Mouse (Mus musculus) megakaryocyte, adult 5-6 weeks (primary cell): ENCODE data around the gene Naa11. TPM values are rescaled to one million over a fixed set of nuclear protein-coding genes. Genes with fewer than 3 reads are reported as not detected.

ENCODE experiments used
- ATAC-seq: 2 replicates; pipeline ENCODE4 v1.8.0; 2016; ENCODE audit warnings: mild to moderate bottlenecking, inconsistent platforms; ENCODE audit not compliant: poor library complexity, severe bottlenecking
- total RNA-seq, 2 experiments: library from RNA; stranded (forward) in 1 of 2; stranded (reverse) in 1 of 2; fragments of 153-499, 151-499 nt in 1 of 2; fragments of 221-1000, 200-1000 nt in 1 of 2; gene quantifications; 2 replicates each; pipeline versions ENCODE4 v1.2.3 to v1.2.4; 2015 to 2017

Gene Naa11
- not detected in 2 replicates for total RNA-seq (2015)
- total RNA-seq (2017): not detected in 2 replicates

DNA sequence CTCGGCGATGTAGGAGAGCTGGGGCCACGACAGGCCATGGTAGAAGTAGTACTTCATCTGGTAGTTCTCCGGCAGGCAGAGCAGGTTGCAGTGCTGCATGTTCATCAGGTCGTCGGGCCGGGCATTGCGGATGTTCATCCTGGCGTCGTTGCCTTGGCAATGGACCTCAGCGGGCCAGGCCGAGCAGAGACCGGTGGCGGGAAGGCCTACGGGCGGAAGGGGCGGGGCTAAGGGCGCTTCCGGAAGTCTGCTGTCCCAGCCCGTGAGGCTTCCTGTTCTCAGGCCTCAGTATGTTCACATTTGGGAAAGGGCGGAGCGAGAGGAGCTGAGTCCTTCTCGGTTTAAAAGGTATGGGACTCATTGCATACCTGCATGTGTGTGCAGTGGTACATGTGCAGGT, at the start of gene Naa11:
Naa11 (minus strand) TSS at position 220 of the 400 bp plus-strand sequence.
- ATAC-seq: no peak

DNA sequence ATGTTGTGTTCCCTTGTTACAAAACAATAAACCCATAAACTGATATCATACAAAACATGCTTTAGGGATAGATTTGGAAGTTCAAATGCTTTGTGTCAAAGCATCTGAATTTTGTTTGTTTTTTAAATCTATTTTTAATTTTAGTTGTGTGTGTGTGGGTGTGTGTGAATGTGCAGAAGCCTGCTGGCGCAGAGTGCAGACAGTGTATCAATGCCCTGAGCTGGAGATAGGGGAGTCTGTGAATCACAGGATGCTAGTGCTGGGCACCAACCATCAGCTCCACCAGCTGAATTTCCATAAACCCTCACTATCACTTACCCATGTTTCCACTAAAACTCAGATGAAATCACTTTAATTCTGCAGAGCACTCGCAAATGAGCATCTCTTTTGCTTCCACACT, 40.3 kb upstream of the Naa11 start:
- no peak for ATAC-seq

DNA sequence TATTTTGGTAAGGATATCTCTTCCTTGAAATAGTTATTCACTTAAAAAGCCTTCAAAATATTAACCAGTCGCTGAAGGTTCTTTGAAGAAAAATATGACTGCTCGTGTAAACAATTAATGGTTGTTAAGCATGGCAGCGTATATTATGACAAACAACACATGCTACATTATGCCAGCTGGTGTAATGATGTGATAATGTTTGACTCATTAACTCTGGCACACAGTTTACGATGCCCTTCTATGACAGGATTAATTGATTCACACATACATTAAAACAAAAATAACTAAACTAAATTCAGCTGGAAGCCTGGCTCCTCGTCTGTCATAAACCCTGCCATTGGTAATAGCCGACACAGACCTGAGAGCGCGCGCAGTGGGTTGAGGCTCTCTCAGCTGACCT, 37.8 kb upstream of the Naa11 start:
- ATAC-seq: no peak

DNA sequence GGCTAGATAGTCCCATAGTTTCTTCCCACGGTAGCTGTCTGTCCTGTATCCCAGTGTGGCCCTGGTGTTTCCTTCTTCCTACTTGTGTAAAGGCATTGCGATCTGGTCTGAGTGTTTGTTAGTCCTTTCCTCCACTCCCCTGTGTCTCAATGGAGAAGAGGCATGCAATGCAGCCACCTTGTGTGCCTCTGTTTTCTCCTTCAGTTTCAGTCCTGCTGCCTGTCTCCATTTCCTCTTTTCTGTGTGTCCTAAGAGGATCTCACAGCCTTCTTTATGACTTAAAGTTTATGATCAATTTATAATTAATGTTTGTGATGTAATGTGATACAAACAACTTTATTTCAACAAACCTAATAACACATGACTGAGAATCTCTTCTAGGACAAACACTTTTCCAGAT, 29.5 kb upstream of the Naa11 start:
- peak; percentile 65 for ATAC-seq

DNA sequence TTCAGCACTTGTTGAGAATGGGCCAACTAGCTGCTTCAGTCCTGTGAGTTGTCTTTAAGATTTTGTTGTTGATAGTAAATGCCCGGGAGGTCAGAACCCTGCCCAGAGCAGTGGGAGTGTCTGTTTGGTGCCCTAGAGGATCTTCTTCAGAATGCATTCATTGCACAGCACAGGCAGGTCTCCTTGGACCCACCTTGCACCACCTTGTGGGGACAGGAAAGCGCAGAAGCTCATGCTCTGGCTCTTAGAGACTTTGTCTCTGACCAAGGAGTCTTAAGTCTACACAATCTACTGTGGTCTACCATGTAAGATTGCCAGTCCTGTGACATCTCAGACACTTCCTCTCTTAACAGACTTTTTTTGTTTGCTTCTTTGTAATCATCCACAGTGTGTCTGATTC, 25.0 kb upstream of the Naa11 start:
- peak; percentile 36 for ATAC-seq

DNA sequence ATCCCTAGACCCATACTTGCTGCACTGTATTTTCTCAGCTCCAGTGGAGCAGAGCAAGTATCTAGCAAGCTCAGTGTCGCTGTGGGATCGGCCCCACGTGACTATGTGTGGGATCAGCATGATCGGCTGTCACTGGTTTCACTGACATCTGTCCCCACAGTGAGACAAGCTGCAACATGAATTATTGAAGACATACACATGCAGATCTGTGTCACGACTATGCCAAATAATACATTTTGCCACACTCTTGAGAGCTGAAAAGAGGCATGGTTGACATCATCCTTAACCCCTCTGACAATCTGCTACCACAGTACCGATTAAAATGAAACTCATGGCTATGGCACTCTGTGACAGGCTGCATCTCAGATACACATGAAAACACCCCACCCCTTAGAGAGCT, 23.7 kb upstream of the Naa11 start:
- no peak for ATAC-seq

DNA sequence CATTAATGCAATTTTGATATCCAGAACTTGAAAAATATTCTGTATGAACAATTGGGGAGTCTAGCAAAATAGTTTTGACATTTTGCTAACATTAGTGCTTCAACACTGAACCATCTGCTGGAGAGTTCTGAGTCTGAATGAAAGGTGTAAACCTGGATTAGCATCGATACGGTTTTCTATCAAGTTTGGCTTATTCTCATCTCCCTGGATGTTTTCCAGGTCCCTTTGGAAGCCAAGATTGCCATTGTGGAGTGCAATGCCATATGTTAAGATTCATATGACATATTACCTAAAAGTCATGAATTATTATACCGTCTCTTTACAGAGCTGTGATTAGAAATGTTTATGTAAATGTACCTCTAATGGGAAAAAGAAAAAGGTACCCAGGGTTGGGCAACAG, 21.5 kb upstream of the Naa11 start:
- no peak for ATAC-seq

DNA sequence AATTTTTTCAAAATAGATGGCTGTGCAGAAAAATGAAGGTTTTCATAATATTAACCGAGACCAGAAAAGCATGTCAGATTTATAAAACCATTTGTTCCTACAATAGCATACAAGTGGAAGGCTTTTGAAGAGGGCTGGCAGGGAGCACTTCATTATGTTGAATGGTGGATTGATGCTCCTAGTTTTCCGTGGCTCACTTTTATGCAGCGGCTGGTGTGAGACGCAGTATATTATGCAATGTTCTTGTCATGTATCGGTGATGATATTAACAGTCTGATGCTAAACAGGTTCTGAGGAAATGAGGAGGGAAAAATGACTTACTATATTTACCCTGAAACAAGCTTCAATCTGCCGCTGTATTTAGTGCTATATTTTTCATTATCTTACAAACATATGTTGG, 18.0 kb upstream of the Naa11 start:
- ATAC-seq: no peak

DNA sequence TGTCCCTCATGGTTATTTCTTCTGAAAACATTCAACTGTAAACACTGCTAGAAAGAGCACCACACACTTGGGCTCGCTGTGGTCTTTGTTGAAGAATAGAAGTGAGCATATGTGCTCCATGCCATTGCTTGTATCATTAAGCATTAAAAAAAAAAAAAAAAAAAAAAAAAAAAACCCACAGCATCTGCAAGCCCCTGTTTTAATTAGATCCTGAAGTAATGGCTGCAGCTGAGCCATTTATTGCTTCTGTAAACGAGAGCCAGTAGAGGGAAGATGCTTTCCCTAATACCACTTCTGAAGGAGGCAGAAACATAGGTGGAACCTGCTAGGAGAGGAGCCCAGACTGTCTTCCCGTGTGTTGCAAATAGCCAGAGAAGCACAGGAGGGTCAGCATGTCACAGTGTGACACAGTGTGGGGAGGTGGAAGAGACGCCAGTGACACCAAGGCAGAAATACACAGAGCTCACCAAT, 17.1 kb upstream of the Naa11 start:
- no peak for ATAC-seq

DNA sequence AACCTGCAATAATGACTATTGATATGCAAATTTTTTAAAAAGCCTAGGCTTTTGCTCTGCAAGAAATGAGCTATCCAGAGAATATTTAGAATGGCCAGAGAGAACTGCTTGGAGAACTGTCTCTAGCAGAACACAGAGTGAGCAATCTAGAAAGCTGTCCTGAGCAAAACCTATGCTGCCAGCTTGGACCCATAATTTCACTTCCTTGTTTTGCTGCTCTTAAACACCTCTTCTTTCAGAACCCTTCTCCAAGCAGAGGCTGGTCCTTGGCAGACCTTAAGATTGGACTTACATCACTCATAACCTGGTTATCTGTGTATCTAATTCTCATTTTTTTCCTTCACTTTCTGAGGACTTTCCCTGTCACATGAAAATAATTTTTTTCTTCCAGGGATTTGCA, 8.9 kb upstream of the Naa11 start:
- ATAC-seq: peak; percentile 51; the same call in 1 of the 2 replicates

DNA sequence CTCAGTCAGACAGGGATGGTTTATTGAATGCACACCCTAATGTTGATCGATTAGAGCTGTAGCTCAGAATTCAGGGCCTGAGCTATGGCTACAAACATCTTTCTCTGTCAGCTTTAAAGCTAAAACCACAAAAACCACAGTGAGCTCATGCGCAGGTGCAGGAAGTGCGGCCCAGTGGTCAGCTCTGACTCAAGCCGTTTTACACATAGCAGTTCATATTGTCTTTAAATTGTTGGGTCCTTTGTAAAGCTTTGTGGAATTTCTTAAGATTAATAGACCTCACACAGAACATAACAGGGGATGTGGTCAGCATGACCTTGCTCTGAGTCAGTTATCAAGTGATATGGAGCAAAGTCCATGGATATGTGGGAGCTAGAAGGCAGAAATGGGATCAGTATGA, 5.4 kb upstream of the Naa11 start:
- ATAC-seq: peak; percentile 47; the same call in 1 of the 2 replicates

DNA sequence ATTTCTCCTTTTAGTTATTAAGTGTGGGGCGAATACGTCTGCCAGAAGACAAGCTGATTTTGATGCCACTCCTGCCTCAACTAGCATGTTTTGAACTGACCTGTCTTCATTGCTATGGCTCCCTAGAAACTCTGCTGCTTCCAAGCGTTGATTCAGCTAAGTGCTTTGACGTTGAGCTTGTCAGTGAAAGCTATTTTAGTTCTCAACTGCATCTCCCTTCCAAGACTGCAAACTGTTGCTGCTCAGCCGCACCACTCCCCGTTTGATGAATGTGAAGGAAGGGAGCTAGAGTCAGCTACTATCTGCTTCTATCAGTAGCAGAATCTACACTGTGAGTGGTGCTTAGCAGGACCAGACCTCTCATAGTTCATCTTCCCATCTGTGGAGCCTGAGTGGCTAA, 4.6 kb downstream of the Naa11 start:
- ATAC-seq: no peak

DNA sequence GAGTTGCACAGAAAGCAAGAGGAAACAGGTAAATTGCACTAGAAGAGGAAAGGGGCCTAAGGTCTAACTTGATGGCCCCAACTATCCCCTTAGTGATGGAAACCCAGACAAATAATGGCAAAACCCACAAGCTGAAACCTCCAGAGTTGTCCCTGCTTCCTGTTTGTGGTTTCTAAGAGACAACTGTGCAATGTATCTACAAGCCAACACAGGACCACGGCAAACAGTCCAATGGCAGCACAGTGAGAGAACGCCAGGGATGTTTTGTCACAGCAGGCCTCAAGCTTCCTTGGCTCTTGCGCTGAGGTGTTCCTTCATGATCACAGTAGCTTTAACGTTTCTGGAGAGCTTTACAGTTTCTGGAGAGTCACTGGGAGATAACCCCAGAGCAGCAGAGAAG, 7.8 kb downstream of the Naa11 start:
- ATAC-seq: peak; percentile 79

DNA sequence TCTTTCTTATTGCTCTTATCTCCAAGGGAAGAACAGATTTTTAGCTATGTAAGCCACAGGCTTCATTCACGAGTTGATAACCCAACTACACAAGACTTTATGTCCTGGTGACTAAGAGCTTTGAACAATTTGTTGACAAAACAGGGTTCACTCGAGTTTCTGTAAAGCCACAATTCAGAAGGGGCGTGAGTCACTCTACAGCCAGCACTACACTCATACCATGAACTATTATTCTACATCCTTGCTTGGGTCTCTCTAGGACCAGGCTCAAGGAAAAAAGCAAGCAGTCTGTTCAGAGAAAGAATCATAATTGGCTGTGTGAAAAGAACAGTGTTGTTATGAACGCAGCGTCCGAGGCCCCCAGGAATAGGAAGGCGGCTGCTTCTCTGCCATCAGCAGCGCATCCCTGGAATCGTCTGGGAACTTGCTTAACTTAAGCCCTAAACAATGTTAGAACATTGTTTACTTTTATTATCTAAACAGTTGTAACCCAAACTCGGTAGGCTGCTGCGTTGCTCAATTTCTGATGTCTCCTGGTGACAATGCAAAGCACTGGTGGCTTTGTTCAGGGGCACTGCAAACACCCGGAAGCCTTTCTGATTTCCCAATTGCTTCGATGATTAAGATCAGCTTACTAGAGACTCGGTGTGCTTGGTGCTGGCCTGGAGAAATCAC, 9.5 kb downstream of the Naa11 start:
- peak; percentile 73 for ATAC-seq

DNA sequence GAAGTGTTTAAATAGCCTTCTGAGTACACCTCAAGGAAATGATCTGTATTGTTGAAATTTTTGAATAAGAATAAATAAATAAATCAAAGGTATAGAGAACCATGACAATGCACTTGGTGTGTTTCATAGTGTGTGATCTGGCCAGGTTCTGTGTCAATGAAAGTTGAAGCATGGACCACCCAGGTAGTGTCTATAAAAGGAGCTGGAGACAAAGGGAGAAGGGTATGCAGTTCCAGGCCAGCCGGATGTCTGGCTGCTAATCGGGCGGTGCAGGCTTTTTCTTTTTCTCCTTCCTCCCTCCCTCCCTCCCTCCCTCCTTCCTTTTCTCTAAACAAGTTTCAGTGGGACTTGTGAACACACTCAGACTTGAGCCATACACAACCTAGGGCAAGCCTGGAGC, 12.2 kb downstream of the Naa11 start:
- ATAC-seq: no peak

DNA sequence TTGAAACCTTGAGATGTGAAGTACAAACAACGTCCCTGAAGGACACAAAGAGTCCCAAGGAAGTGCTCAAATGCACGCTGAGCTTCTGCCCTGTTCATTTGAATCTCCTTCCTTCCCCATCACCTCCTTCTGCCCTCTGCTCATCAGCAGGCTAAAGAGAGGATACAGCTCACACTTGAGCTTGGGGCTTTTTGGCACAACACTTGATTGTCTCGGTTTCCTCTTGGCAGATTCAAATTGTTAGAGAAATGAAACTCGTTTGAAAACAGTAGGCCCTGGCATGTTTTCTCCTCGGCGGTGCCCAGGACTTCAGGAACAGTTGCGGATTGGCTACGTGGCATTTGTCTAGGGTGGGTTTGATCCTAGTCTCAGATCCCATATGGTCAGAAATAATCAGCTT, 27.4 kb downstream of the Naa11 start:
- ATAC-seq: peak; percentile 53

DNA sequence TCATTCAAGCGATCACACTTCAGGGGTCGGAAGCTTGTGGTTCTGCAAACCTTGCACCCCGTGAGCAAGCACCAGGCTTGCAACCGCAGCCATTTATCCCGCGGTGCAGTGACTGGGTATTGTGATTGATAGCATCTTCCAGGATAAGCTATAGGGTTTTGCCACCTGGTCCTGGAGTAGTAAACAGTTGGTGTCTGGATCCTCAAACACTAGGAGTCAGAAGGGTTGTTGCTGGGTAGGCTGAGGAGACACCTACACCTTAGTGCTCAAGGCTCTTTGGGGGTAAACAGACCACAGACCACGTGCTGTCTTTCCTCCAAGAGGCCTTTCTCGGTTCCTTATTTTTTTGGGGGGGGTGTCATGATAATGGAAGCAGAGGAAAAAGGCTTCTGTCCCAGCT, 27.9 kb downstream of the Naa11 start:
- ATAC-seq: peak; percentile 68

DNA sequence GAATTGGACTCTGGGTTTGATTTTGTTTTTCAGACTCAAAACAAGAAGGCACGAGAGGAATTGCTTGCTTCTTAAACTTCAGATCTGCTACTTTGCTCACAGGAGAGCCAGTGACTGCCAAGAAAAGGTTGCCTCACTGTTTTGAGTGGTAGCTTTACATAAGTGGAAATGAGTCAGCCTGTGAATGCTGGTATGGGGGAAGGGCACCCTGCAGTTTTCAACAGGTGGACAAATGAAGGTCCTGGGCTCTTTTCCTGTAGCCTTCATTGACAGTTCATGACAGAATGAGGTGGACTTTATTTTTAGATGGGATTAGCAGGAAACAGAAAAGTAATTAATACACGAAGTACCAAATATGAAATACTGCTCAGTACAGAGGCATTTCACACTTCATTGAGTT, 29.6 kb downstream of the Naa11 start:
- peak; percentile 67 for ATAC-seq

DNA sequence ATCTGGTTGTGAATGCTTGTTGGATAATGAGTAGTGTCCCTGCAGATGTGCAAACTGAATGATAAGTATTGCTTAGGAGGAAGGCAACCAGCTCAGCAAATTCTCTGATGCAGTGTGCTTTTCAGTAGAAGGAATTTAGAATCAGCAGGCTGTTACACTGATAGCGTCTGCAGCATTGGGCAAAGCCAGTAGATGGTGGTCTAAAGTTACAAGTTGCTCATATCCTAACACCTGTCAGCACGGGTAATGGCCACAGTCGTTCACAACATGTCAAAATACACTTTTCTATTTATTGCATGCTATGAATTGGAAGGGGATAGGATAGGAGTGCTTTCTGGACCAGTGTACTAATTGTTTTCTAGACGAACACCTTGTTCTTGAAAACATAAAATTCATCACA, 33.1 kb downstream of the Naa11 start:
- ATAC-seq: no peak

DNA sequence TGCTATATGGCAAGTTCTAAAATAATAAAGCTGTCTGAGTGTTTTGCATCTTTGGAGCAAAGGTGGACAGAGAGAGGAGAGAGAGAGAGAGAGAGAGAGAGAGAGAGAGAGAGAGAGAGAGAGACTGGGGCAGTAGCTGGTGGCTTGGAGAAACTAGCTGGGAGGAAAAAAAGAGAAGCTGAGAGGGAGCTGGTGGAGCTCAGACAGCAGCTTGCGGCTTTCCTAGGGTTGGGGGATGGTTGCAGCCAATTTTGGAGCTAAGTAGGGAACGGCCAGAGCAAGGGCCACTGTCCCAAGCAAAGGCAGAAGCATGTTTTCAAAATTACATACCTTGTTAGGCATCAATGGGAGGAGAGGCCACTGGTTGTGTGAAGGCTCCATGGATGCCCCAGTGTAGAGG, 36.0 kb downstream of the Naa11 start:
- ATAC-seq: peak; percentile 69

DNA sequence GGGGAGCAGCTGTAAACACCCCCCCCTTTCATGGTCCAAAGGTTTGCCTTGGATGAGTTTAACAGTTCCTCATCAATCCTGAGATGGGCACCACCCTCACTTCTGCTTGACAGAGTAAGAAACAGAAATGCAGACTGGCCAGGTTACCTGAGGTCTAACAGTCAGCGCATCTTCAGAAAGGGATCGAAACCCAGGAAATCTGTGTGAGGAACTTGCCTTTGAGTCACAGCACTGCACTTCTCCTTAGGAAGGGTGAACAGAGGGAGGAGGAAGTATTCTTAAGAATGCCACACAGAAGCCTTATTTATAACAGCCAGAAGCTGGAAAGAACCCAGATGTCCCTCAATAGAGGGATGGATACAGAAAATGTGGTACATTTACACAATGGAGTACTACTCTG, 37.0 kb downstream of the Naa11 start:
- peak; percentile 93 for ATAC-seq

DNA sequence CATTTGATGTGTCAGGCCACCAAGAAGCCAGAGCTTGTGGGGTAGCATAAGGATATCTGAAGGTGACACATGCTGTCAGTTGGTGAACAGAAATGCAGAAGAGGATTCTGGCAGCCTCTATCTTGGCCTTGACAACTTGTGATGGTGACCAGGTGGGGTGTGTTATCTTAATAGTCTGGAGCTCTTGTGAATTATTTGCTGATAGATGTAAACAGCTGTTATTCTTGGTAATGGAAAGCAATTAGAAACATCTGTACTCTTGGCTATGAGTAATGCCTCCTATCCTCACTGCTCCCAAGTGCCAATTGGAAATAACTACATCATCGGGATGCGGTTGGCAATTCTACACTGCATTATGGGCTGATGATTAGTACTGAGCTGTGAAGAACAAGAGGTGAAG, 43.4 kb downstream of the Naa11 start:
- ATAC-seq: no peak

DNA sequence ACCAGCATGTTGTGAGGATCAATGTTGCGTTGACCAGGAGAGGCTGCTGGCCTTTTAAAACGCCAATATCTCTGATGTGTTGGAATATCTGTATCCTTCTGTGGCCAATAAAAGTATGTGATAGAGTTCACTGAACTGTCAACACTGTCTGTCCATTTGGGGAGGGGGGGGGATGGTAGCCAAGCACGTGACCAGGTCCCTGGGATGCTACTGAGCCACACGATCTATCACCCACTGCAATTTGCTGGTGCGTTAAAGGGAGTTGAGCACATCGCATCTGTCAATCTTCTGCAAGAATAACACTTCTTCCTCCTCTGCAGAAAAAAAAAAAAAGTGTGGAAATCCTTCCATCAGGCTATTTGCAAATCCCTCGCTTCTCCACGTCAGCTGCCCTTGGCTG, 43.9 kb downstream of the Naa11 start:
- no peak for ATAC-seq
